Mouse (Mus musculus) retina, embryonic 14.5 days (tissue): Measurements from ENCODE around the gene Tnc.

Source experiments
- DNase-seq: peaks from one replicate; pipeline ENCODE4 v3.0.0-alpha.2; 2015; ENCODE audit warnings: low spot score

Gene Tnc

GRCm38 (mm10) chr4:64025591-64025990, 21.2 kb downstream of the Tnc start:
- DNase-seq: no peak

- peak; percentile 26 for DNase-seq
These were observed 22.6 kb downstream of the Tnc start for GRCm38 (mm10) chr4:64024041-64024779.

DNA sequence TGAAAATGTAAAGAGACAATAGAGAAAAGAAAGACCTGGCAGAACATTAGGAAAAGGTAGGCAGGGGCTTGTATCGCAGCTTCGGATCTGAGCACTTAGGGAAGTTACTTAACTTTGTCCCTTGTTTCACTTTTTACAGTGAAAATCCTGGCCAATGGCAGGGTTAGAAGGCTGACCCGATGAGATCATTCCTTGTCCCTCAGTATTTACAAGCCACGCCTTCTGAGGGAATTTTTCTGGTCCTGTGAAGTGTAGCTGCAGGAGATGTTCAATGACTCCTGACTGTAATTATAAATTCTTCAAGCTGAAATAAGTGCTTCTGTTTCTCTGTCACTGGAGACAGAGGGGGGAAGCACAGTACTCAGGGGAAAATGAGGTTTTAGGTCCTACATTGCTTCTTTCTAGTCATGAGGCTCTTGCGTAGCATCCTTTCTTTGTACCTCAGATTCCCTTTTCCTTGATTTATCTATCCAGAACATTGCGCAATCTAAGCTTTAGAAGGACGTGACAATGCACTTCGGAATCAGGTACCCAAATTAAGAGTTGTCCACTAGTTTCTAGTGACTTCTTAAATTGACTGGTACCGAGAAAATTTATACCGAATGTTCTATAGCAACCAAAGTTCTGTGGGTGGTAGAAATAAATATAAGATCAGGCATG, 25.8 kb downstream of the Tnc start:
- no peak for DNase-seq

- DNase-seq: no peak
These were observed 26.7 kb downstream of the Tnc start for GRCm38 (mm10) chr4:64020151-64020550.

- DNase-seq: no peak
These were observed 35.5 kb downstream of the Tnc start for GRCm38 (mm10) chr4:64011308-64011707.

GRCm38 (mm10) chr4:64009936-64010335, 36.9 kb downstream of the Tnc start:
- no peak for DNase-seq

- DNase-seq: no peak
These were observed 41.6 kb downstream of the Tnc start for GRCm38 (mm10) chr4:64005198-64005597.

DNA sequence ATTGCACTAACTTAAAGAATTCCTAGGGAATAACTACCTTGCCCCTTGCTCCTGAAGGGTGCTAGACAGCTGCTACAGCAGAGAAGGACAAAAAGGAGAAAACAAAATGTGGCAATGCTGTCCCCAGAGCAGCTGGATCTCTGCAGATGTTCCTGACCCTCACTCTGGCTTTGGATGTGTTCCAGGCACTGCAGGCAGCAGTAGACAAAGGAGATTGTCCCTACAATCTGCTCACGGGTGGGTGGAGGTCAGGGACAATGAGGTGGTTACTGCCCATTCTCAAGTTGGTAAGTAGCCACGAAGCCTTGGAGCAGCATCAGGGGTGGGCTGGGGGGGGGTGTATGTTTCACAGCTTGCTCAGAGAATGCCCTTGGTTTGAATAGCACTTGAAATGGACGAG, 43.1 kb downstream of the Tnc start:
- DNase-seq: no peak

- no peak for DNase-seq
These were observed 44.6 kb downstream of the Tnc start for GRCm38 (mm10) chr4:64002168-64002567.

GRCm38 (mm10) chr4:64000788-64001187, 46.0 kb downstream of the Tnc start:
- DNase-seq: no peak

GRCm38 (mm10) chr4:64000293-64000692, 46.5 kb downstream of the Tnc start:
- DNase-seq: no peak

GRCm38 (mm10) chr4:63993462-63994113, 53.2 kb downstream of the Tnc start:
- peak; percentile 46 for DNase-seq

DNA sequence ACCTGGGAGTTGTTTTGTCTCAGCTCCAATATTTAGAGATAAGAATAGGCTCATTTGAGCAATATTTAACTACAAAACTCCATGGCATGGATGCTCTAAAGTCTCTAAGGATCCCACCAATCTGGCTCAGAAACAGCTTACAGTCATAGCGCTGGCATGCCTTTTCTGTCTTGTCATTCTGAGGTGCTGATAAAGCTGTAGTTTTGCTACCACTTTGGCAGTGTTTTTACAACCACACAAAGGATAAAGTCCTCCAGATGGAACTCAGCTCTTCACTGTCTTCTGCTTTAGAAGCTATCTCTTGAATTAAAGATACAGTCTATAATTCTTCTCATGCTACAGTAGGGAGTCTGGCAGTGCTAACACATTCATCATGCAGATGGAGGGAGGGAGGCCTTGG, 56.6 kb downstream of the Tnc start:
- DNase-seq: no peak

DNA sequence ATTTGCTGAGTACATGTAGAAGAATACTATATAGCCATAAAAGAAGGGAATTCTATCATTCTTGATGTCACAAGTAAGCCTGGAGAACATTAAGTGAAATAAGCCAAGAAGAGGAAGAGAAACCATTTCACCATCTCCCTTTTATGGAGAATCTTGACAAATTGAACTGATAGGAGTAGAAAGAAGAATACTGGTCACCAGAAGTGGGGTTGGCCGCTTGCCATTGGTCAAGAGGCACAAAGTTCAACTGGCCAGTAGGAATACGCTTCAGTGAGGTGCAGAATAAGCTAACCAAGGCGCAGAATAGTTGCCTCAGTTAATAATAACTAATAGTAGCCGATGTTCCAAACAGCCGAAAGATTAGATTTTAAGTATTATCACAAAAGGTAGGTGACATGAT, 58.7 kb downstream of the Tnc start:
- DNase-seq: no peak

GRCm38 (mm10) chr4:63986576-63986975, 60.2 kb downstream of the Tnc start:
- no peak for DNase-seq

- DNase-seq: no peak
These were observed 63.7 kb downstream of the Tnc start for GRCm38 (mm10) chr4:63983098-63983445.

GRCm38 (mm10) chr4:63982425-63983097, 64.3 kb downstream of the Tnc start:
- no peak for DNase-seq

DNA sequence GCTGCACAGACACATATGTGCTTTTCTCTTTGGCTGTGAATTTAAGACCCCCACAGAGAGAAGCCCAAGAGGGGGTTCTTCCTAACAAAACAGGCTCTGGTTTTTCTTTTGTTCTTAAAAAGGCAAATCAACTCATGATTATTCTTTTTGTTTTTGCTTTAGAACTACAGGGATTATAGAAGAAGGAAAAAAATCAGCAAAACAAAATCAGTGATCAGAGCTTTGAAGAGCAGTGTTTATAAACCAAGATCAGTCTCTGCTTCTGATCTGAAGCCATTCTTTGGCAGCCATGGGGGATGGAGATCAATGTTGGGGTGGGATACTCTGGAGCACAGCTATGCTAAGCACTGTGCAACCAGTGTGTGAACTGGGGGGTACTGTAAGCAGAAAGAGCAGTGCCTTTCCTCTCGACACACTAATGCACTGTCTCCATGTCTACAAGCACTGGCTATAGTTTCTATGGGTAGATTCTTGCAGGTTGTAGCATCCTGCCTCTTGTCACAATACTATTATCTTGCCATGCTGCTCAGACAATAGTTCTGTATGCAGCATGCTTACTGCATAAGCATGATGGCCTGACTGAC, 66.5 kb downstream of the Tnc start:
- no peak for DNase-seq

- DNase-seq: no peak
These were observed 67.2 kb downstream of the Tnc start for GRCm38 (mm10) chr4:63979635-63980034.

GRCm38 (mm10) chr4:63972536-63972935, 74.3 kb downstream of the Tnc start:
- DNase-seq: no peak

DNA sequence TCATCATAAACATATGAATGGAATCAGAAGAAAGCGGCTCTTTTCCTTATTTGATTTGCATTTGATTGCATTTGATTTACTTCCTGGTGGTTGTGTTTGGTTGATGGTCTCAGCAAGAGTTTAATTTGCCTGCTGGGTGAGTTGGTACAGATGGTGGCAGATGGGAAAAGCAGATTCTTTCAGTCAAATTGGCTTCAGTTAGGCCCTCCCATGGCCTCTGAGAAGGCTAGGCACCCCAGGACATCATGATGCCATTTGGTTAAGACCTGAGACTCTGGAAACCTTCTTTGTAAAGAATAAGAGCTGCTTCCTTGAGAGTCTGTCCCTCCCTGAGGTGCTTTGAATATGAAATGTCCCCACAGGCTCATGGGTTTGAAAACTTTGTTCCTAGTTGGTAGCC, 75.1 kb downstream of the Tnc start:
- no peak for DNase-seq

DNA sequence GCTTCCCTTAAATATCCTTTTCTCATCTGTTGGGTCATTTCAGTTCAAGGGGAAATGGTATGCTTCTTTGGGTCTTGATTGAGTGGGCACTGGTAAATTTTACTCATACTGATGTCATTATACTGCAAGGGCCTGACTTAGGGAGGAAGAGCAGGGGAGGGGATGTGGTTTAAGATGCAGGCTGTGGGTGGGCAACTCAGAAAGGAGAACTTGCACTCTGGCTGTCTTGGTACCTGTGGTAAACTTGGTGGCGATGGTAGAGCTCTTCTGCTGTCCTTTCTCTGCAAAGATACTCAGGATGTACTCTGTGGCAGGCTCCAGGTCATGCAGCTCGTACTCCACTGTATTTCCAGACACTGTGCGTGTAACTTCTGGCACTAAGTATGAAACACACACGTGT, 75.9 kb downstream of the Tnc start:
- DNase-seq: no peak
